In the genomic region with DNA sequence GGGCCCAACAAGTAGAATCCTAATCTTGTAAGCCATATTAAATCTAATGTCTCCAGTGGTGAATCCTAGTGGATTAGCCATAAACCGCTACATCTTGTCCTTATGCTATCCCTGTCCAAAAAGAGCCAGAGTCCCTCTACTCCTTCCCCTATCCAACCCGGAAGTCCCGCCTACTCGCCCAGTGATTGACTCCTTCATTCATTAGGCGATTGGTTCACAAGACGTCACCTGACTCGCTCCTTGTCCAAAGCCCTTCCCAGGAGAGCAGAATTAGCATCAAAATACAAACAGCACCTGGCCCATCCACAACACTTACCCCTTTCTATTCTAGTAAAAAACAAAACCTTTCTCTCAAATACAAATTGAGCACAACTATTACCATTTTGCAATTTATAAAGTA, we compare ENCODE assay signal across 13 mouse cellular contexts. TPM values are rescaled to one million over a fixed set of nuclear protein-coding genes. Genes with fewer than 3 reads are reported as not detected.
A peak's percentile ranks its signal among the peaks of the same experiment; 100 is the strongest.
DNase-seq lines count a peak whose midpoint lies in the region; ATAC-seq and TF ChIP-seq lines count a peak whose summit lies in the region.
"Had no signal": no experiment of that assay in that cellular context is flagged by ENCODE, and none has a peak within 500 bp of the region (broad histone marks: within the 10 kb centered on the region; RNA-seq: fewer than 3 reads in every experiment).

No protein-coding gene starts in this region.

- no peak overlapping the region for H3K9ac ChIP-seq in midbrain, embryonic 14.5 days (replicated peaks; ENCODE audit: low read length)
- H3K9ac ChIP-seq in midbrain, embryonic 11.5 days (ENCODE audit: low read length) = no peak overlapping the region
- H3K9ac ChIP-seq: forebrain, embryonic 13.5 days; liver, embryonic 14.5 days had no signal

- no peaks in the 10 kb centered on the region for H3K9me3 ChIP-seq in midbrain, embryonic 14.5 days (ENCODE audit: control insufficient read depth, low read length)
- H3K9me3 ChIP-seq in midbrain, embryonic 11.5 days (ENCODE audit: control insufficient read depth, low read length) = no peaks in the 10 kb centered on the region
- H3K9me3 ChIP-seq: forebrain, embryonic 13.5 days had no signal

- no peaks in the 10 kb centered on the region for H3K27me3 ChIP-seq in midbrain, embryonic 14.5 days (ENCODE audit: control insufficient read depth, insufficient read depth, low read length)
- no peaks in the 10 kb centered on the region for H3K27me3 ChIP-seq in midbrain, embryonic 11.5 days (ENCODE audit: control insufficient read depth, insufficient read depth, low read length)
- H3K27me3 ChIP-seq: forebrain, embryonic 13.5 days had no signal

- no peak overlapping the region for H3K4me3 ChIP-seq in midbrain, embryonic 14.5 days (replicated peaks; ENCODE audit: low read depth, low read length)
- H3K4me3 ChIP-seq in midbrain, embryonic 11.5 days (ENCODE audit: low read depth, low read length) = no peak overlapping the region
- H3K4me3 ChIP-seq: forebrain, embryonic 13.5 days had no signal

- no peaks in the 10 kb centered on the region for H3K4me1 ChIP-seq in midbrain, embryonic 14.5 days (ENCODE audit: control insufficient read depth, insufficient read depth, low read length)
- H3K4me1 ChIP-seq in midbrain, embryonic 11.5 days (ENCODE audit: control insufficient read depth, insufficient read depth, low read length) = no peaks in the 10 kb centered on the region
- H3K4me1 ChIP-seq: forebrain, embryonic 13.5 days had no signal

- H3K36me3 ChIP-seq in midbrain, embryonic 14.5 days (ENCODE audit: control insufficient read depth, insufficient read depth, low read length) = peaks cover 16% of the 10 kb centered on the region
- peaks cover 3% of the 10 kb centered on the region; the same call in 1 of the 2 replicates for H3K36me3 ChIP-seq in midbrain, embryonic 11.5 days (ENCODE audit: control insufficient read depth, insufficient read depth, low read length)

- DNase-seq in adrenal gland, postnatal 10 days = peak; percentile 12
- DNase-seq in adrenal gland, adult 8-10 months = no peak
- peak; percentile 28 for DNase-seq in heart, postnatal 4 days
- DNase-seq in heart, adult 9 months (ENCODE audit: low spot score in 2 of 2) = no peak
- DNase-seq in midbrain, embryonic 14.5 days = peak; percentile 29
- DNase-seq in midbrain, embryonic 11.5 days (ENCODE audit: low spot score, missing footprints) = no peak
- peak; percentile 34 for DNase-seq in brain, embryonic 14.5 days (ENCODE audit: low read depth)
- no peak for DNase-seq in Muller cell, postnatal 12 days (ENCODE audit: inconsistent ontology term)
- DNase-seq: cerebellum, postnatal 25 days; kidney, adult 2 months had no signal

- ATAC-seq in midbrain, embryonic 14.5 days (ENCODE audit: low FRiP score, low TSS enrichment) = no peak
- no peak for ATAC-seq in midbrain, embryonic 11.5 days (ENCODE audit: low FRiP score)
- ATAC-seq: forebrain, embryonic 13.5 days; midbrain, embryonic 16.5 days had no signal

- 29% methylated on average over 7 of the region's 7 CpGs for WGBS in midbrain, embryonic 14.5 days
- 25% methylated on average over 7 of the region's 7 CpGs for WGBS in midbrain, embryonic 11.5 days

- TF ChIP-seq CTCF in brain, embryonic 14.5 days (IDR thresholded peaks at IDR 0.05; ENCODE audit: borderline replicate concordance, extremely low read depth, insufficient read depth, insufficient read length) = no peak

- H3K27ac ChIP-seq in midbrain, embryonic 14.5 days (replicated peaks; ENCODE audit: low read depth, low read length) = no peak overlapping the region
- H3K27ac ChIP-seq in midbrain, embryonic 11.5 days (ENCODE audit: low read depth, low read length) = no peak overlapping the region
- H3K27ac ChIP-seq: forebrain, embryonic 13.5 days; liver, embryonic 14.5 days had no signal

- TF ChIP-seq POLR2A in brain, embryonic 14.5 days (IDR thresholded peaks at IDR 0.05; ENCODE audit: borderline replicate concordance, extremely low read depth, insufficient read depth, insufficient read length, poor library complexity, severe bottlenecking) = no peak

- H3K4me2 ChIP-seq in midbrain, embryonic 14.5 days (ENCODE audit: low read length) = no peak overlapping the region
- H3K4me2 ChIP-seq in midbrain, embryonic 11.5 days = no peak overlapping the region
- H3K4me2 ChIP-seq: forebrain, embryonic 13.5 days had no signal

RNA-seq across cellular contexts. Expression of a gene that starts 41.3 kb away (rescaled TPM):
- total RNA-seq in adrenal gland, postnatal 10 days (2021) = 10 to 100 TPM in 1 of 2 experiments, 1 to 10 TPM in 1; 7.2 to 12.1 TPM
- total RNA-seq in adrenal gland, adult 8-10 months (2022) = 10 to 100 TPM; 11.7 to 16.3 (median 15.5) TPM
- 1 to 10 TPM; 5.2 to 5.4 TPM for total RNA-seq in heart, postnatal 4 days (2021)
- 0.09 and 0.62 TPM in 2 replicates for polyA plus RNA-seq in midbrain, embryonic 14.5 days (2014; fragmentation: Nextera tagmentation; extraction: Ambion mirVana)
- polyA plus RNA-seq in midbrain, embryonic 11.5 days (2014; fragmentation: Nextera tagmentation; extraction: Ambion mirVana) = 0.33 and 0.37 TPM in 2 replicates
- polyA plus RNA-seq in brain, embryonic 14.5 days (2012; rRNA removed) = 0.26 and 0.38 TPM in 2 replicates

RNA-seq across cellular contexts. Expression of a gene that starts 59.8 kb away (rescaled TPM):
- total RNA-seq in adrenal gland, postnatal 10 days (2021) = 1 to 10 TPM; 4.2 to 4.7 TPM
- total RNA-seq in adrenal gland, adult 8-10 months (2022) = 1 to 10 TPM; 6.6 to 9.8 (median 7.8) TPM
- 1 to 10 TPM; 2.4 to 3.3 TPM for total RNA-seq in heart, postnatal 4 days (2021)
- polyA plus RNA-seq in midbrain, embryonic 14.5 days (2014; fragmentation: Nextera tagmentation; extraction: Ambion mirVana) = 13.4 and 18.1 TPM in 2 replicates
- polyA plus RNA-seq in midbrain, embryonic 11.5 days (2014; fragmentation: Nextera tagmentation; extraction: Ambion mirVana) = 21.5 and 22.7 TPM in 2 replicates
- 14.5 and 16.9 TPM in 2 replicates for polyA plus RNA-seq in brain, embryonic 14.5 days (2012; rRNA removed)

Comparison
In these comparisons a context has a peak if more than half of its experiments do, and no peak if none do; other contexts are left out.
1. DNase-seq: peak in adrenal gland, postnatal 10 days (single experiment), heart, postnatal 4 days (single experiment), midbrain, embryonic 14.5 days (single experiment) and brain, embryonic 14.5 days (single experiment); none in adrenal gland, adult 8-10 months (single experiment), heart, adult 9 months (0 of 2), midbrain, embryonic 11.5 days (single experiment) and Muller cell, postnatal 12 days (single experiment).